Mouse (Mus musculus) A20 (cell line): ENCODE data around the gene Sis.

Experiments used
- DNase-seq: peaks from one replicate; pipeline ENCODE4 v3.0.0-alpha.2; 2011; ENCODE audit warnings: low read depth, low spot score

Gene Sis

GRCm38 (mm10) chr3:72967675-72968074, at the start of gene Sis:
Sis (minus strand) TSS chr3:72967863.
- no peak for DNase-seq

DNA sequence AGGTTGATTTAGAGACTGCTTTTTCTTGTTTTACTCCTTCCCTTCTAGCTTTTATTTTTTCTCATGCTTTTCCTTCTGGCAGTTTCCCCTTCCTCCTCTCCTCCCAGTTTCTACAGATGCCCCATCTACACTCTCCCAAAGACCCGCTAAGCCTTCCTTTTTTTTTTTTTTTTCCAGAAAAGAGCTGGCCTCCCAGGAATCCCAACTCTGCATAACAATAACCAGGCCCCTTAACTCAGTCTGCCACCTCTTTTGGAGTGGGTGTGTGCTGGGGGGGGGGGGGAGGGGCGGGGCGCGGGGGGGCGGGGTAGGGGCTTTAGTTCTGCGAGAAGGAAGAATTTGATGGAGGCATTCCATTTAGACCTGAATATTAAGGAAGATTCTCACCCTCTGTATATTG, 38.4 kb upstream of the Sis start:
- DNase-seq, result no peak

DNA sequence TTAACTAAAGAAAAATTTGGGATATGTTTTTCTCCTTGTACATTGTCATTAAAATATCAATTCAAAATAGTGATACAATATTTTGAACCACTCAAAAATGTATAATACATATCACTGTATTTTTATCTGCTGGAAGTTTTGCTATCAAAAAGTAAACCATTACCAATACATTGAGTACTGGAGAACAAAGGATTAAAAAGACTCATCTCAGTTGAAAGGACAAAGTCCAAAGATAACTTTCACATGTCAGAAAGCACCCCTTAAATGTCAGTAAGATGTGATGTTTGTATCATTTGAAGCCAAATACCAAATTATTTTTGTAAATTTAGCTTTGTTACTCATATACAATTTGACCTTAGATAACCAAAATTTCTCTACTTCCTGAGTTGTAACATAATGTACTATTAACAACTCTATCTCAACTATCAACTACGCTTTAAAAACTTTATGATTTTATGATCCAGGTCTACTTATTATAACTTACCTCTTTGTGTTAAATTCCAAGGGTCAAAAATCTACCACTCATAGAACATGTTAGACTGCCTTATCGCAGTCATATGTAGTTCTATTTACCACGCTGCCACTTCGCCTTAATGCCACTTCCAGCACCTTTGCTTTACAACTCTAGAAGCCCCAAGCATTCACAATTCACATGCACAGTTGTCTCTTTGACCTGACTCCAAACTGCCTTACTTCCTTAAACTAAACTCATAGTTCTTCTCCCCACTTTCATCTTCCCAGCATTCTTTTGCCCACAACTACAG, 35.5 kb upstream of the Sis start:
- DNase-seq, result no peak

- no peak for DNase-seq
Observed at GRCm38 (mm10) chr3:72997517-72997916, 29.9 kb upstream of the Sis start.

- DNase-seq, result peak; percentile 40
Observed at GRCm38 (mm10) chr3:72990992-72991391, 23.3 kb upstream of the Sis start.

GRCm38 (mm10) chr3:72976602-72977001, 8.9 kb upstream of the Sis start:
- DNase-seq, result no peak

DNA sequence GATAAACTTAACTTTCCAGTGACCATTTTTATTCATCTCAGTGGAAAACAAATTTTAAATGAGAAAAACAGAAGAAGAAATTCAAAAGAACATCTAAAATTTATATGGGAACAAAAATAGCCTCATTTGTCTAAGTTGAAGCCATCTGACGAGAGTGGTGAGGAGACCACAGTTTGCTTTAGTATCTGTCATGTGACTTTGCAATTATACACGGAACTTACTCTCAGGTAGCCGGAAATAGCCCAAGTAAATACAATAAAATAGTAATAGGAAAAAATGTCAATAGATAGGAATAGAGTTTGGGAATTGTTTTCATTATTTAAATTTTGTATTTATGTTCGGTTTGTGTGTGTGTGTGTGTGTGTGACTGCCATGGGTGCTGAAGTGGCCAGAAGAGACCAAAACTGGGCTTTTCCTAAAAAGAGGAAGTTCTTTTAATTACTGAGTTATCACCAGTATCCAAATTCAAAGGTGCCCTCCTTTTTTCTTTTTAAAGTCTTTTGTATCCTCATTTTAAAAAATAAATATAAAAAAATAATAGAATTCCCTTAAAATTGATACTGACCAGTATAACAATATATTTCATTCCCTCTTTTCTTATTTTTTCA, 48.6 kb downstream of the Sis start:
- peak; percentile 19 for DNase-seq

DNA sequence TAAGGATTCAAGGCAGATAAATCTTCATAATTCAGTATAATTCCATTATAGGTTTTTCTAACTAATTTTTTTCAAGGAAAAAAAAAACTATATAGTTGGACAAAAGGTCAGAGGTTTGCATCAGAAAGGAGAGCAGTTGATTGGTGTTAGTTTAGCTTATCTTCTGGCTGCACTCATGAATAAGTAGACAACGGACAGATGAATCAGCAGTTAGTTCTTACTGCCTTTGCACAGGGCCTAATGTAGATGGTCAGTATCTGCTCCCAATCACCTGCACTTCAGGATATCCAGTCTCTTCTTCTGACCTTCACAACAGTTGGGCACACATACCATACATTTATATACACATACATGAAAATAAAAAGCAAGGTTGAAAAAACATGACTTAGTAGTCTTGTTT, 85.2 kb downstream of the Sis start:
- no peak for DNase-seq

- no peak for DNase-seq
Observed at GRCm38 (mm10) chr3:72868141-72868540, 99.5 kb downstream of the Sis start.

DNA sequence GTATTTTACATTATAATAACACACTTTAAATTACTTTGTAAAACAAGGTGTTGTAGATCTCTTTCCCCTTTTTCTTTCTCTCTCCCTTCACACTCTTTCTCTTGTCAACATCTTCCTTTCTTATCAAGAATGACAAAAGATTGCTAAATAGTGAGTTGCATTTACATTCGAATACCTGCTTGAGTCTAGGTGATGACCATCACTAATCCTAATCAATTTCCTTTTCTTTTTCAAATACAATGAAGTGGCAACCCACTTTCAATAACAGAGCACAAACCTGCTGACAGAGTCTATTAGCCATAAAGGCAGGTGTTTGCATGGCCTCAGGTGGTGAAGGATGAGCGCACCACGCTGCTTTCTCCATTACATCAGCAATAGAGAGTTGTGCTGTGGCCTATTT, 108.9 kb downstream of the Sis start:
- DNase-seq, result no peak

DNA sequence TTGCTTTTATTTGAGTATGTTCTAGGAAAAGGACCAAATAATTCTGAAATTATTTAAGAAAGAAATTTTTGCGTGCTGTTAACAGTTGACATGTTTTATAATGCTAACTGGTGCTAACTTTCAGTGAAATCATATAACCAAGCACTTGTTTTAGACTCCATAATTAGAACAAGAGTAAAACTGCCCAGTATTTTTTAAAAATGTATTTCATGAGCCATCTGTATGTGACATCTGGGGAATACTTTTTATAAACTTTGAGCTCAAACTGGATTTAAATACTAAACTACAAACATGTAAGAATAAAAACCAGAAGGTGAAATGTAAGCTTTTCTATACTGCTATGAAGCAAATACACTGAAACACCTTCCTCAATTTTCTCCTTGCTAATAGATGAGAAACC, 112.3 kb downstream of the Sis start:
- DNase-seq, result no peak

GRCm38 (mm10) chr3:72840641-72841040, 127.0 kb downstream of the Sis start:
- DNase-seq, result no peak
